Mouse (Mus musculus) small intestine, adult 2 months (tissue): ENCODE results near the gene BC107364.

Experiments used
- CTCF ChIP-seq: fragments of 200-500 bp; IDR thresholded peaks from 2 replicates; pipeline ENCODE4 v1.5.1; 2012; ENCODE audit warnings: low read depth, mild to moderate bottlenecking, control low read depth, inconsistent platforms, low read length, moderate library complexity, mixed read lengths; ENCODE audit not compliant: insufficient replicate concordance, insufficient read length; ENCODE audit errors: extremely low read depth
- POLR2A ChIP-seq: fragments of 200-500 bp; IDR thresholded peaks from 2 replicates; pipeline ENCODE4 v1.6.1; 2012; ENCODE audit warnings: low read depth, mild to moderate bottlenecking, control low read depth, inconsistent platforms, low read length, moderate library complexity

DNA sequence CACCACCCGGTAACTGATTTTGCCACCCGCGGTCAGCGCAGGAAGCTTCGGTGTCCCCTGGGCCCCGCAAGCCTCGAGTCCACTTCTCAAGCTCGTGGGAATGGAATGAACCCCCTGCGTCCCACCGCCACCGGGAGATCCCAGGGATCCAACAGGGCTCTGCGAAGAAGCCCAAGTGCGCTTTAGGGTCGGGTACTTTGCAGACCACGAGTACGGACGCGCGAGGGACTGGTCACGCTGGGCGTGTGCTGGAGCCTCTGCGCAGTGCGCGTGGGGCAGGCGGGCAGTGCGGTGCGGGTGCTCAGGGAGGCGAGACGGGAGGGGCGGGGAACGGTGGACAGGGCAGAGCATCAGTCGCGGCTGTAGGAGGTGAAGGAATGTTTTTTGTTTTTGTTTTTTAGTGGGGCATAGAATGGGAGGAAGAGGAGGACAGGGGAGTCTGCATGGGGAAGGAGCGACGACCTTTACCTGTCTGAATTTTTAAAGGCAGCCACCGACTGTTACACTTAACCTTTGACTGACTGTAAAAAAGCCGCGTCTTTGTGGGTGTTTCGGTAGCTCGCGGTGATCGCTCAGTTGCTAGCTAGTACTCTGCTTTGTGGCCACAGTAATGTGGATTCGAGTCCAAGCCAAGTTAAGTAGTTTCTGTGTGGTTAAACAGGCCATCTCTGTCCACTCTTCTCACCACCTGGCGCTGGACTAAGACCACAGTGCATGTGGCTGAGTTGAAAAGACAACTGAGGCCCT is 23.0 kb upstream of the BC107364 start:
- no peak for TF ChIP-seq CTCF
- no peak for TF ChIP-seq POLR2A
